Mouse (Mus musculus): ENCODE data around the gene Vav3. TPM values are rescaled to one million over a fixed set of nuclear protein-coding genes. Genes with fewer than 3 reads are reported as not detected.

The Vav3 gene
- total RNA-seq, 4 experiments from 2014 or later: 3.3 to 5.0 (median 4.1) TPM

- no peak for DNase-seq
Observed at GRCm38 (mm10) chr3:109596084-109596483, 255.6 kb downstream of the Vav3 start.

- no peak for DNase-seq
Observed at GRCm38 (mm10) chr3:109600699-109601451, 260.4 kb downstream of the Vav3 start.

- DNase-seq: no peak
Observed at GRCm38 (mm10) chr3:109602753-109603152, 262.3 kb downstream of the Vav3 start.

- DNase-seq: no peak
Observed at GRCm38 (mm10) chr3:109606121-109606520, 265.7 kb downstream of the Vav3 start.

- no peak for DNase-seq
Observed at GRCm38 (mm10) chr3:109621721-109622120, 281.3 kb downstream of the Vav3 start.

- DNase-seq: no peak
Observed at GRCm38 (mm10) chr3:109622361-109622760, 281.9 kb downstream of the Vav3 start.

GRCm38 (mm10) chr3:109622816-109623215 lies 282.4 kb downstream of the Vav3 start:
- DNase-seq: no peak

- no peak for DNase-seq
Observed at GRCm38 (mm10) chr3:109623770-109624169, 283.3 kb downstream of the Vav3 start.

GRCm38 (mm10) chr3:109636045-109636444 lies 295.6 kb downstream of the Vav3 start:
- DNase-seq: no peak

- DNase-seq: no peak
Observed at GRCm38 (mm10) chr3:109639386-109639785, 298.9 kb downstream of the Vav3 start.

GRCm38 (mm10) chr3:109640796-109641195 lies 300.3 kb downstream of the Vav3 start:
- no peak for DNase-seq

- no peak for DNase-seq
Observed at GRCm38 (mm10) chr3:109648242-109648641, 307.8 kb downstream of the Vav3 start.

GRCm38 (mm10) chr3:109651479-109651878 lies 311.0 kb downstream of the Vav3 start:
- DNase-seq: no peak

- no peak for DNase-seq
Observed at GRCm38 (mm10) chr3:109652860-109653631, 312.6 kb downstream of the Vav3 start.

- no peak for DNase-seq
Observed at GRCm38 (mm10) chr3:109654386-109654785, 313.9 kb downstream of the Vav3 start.

GRCm38 (mm10) chr3:109671716-109672115 lies 331.3 kb downstream of the Vav3 start:
- DNase-seq: no peak

GRCm38 (mm10) chr3:109672925-109673324 lies 332.5 kb downstream of the Vav3 start:
- no peak for DNase-seq

GRCm38 (mm10) chr3:109680281-109680680 lies 339.8 kb downstream of the Vav3 start:
- DNase-seq: no peak

GRCm38 (mm10) chr3:109681863-109682262 lies 341.4 kb downstream of the Vav3 start:
- no peak for DNase-seq

- DNase-seq: no peak
Observed at GRCm38 (mm10) chr3:109683608-109684295, 343.3 kb downstream of the Vav3 start.

- DNase-seq: no peak
Observed at GRCm38 (mm10) chr3:109690566-109690965, 350.1 kb downstream of the Vav3 start.

GRCm38 (mm10) chr3:109692613-109693012 lies 352.2 kb downstream of the Vav3 start:
- DNase-seq: no peak

GRCm38 (mm10) chr3:109701301-109701700 lies 360.8 kb downstream of the Vav3 start:
- DNase-seq: no peak
